Mouse (Mus musculus) CH12.LX (cell line): ENCODE measurements at regions not wholly inside any gene's neighbourhood (a gene's known extent, or its start where the extent isn't known, plus 50 kb on each side); places are given as distances from the start of the nearest gene placed in this dataset.

Experiments
- DNase-seq: peaks from one replicate; pipeline ENCODE4 v3.0.0-alpha.2; 2013; ENCODE audit errors: extremely low read depth
- H3K27ac ChIP-seq: 2 replicates; pipeline ENCODE4 v1.5.1; 2012; ENCODE audit warnings: low read depth, mild to moderate bottlenecking, control low read depth, moderate library complexity; ENCODE audit not compliant: insufficient read depth
- H3K27me3 ChIP-seq: replicated peaks from 2 replicates; pipeline ENCODE3; 2012; ENCODE audit warnings: inconsistent platforms
- H3K36me3 ChIP-seq, 2 experiments: replicated peaks in 1 of 2; 2 replicates each; pipeline versions ENCODE3 to v1.6.1; 2012; ENCODE audit warnings: inconsistent platforms in 1 of 2, low read length in 1 of 2, mild to moderate bottlenecking in 1 of 2, mixed read lengths in 1 of 2, moderate library complexity in 1 of 2; ENCODE audit not compliant: control insufficient read depth in 1 of 2, insufficient read depth in 1 of 2
- H3K4me1 ChIP-seq, 2 experiments: 2 replicates each; pipeline ENCODE4 v1.6.1; 2012; ENCODE audit warnings: inconsistent platforms in 1 of 2, moderate library complexity in 1 of 2; ENCODE audit not compliant: insufficient read depth in 2 of 2, control insufficient read depth in 1 of 2
- H3K4me2 ChIP-seq: 2 replicates; pipeline ENCODE4 v1.6.1; 2012; ENCODE audit warnings: low read depth, mild to moderate bottlenecking, control low read depth; ENCODE audit not compliant: poor library complexity, insufficient read depth, severe bottlenecking
- H3K4me3 ChIP-seq, 3 experiments: fragments of 150-350 bp in 1 of 3; sonication (generic) in 1 of 3; replicated peaks in 1 of 3; 2 replicates each; pipeline versions ENCODE3 to v1.5.1; 2011 to 2012; ENCODE audit warnings: low read depth in 2 of 3, low read length in 2 of 3, mild to moderate bottlenecking in 2 of 3, moderate library complexity in 2 of 3, control low read depth in 1 of 3, improper control_type of control experiment in 1 of 3, inconsistent platforms in 1 of 3, mixed read lengths in 1 of 3; ENCODE audit not compliant: poor library complexity in 1 of 3
- H3K79me2 ChIP-seq: replicated peaks from 2 replicates; pipeline ENCODE4 v1.6.1; 2012; ENCODE audit warnings: mild to moderate bottlenecking, moderate library complexity; ENCODE audit not compliant: control insufficient read depth, poor library complexity, insufficient read depth, severe bottlenecking; ENCODE audit errors: extremely low read depth
- H3K9ac ChIP-seq: 2 replicates; pipeline ENCODE4 v1.6.1; 2012; ENCODE audit warnings: low read depth, mild to moderate bottlenecking, control low read depth, moderate library complexity; ENCODE audit not compliant: insufficient read depth
- H3K9me3 ChIP-seq: replicated peaks from 2 replicates; pipeline ENCODE3; 2012; ENCODE audit warnings: low read length, inconsistent platforms, mixed read lengths
- BHLHE40 ChIP-seq: IDR thresholded peaks from 2 replicates; pipeline ENCODE4 v1.6.1; 2011; ENCODE audit warnings: mild to moderate bottlenecking, low read depth, low read length, improper control_type of control experiment
- CTCF ChIP-seq, 2 experiments: IDR thresholded peaks in 1 of 2; conservative IDR thresholded peaks in 1 of 2; 2 replicates each; pipeline ENCODE4 v1.5.1; 2011 to 2012; ENCODE audit warnings: low read depth in 2 of 2, low read length in 2 of 2, improper control_type of control experiment in 1 of 2, inconsistent platforms in 1 of 2, mild to moderate bottlenecking in 1 of 2, moderate library complexity in 1 of 2
- E2F4 ChIP-seq: IDR thresholded peaks from 2 replicates; pipeline ENCODE4 v1.6.1; 2011; ENCODE audit warnings: low read depth, low read length, improper control_type of control experiment; ENCODE audit not compliant: insufficient replicate concordance
- ELF1 ChIP-seq: IDR thresholded peaks from 2 replicates; pipeline ENCODE4 v1.6.1; 2014; ENCODE audit warnings: low read depth, mild to moderate bottlenecking, inconsistent platforms, low read length, improper control_type of control experiment
- GABPA ChIP-seq: IDR thresholded peaks from 2 replicates; pipeline ENCODE4 v1.6.1; 2012; ENCODE audit warnings: low read depth, low read length, improper control_type of control experiment, inconsistent platforms; ENCODE audit not compliant: insufficient replicate concordance
- HCFC1 ChIP-seq: IDR thresholded peaks from 2 replicates; pipeline ENCODE4 v1.6.1; 2012; ENCODE audit warnings: low read depth, mild to moderate bottlenecking, inconsistent platforms, low read length, improper control_type of control experiment
- KAT2A ChIP-seq: IDR thresholded peaks from 2 replicates; pipeline ENCODE4 v1.6.1; 2012; ENCODE audit warnings: low read length, improper control_type of control experiment, inconsistent platforms; ENCODE audit not compliant: insufficient replicate concordance
- MAZ ChIP-seq: IDR thresholded peaks from 2 replicates; pipeline ENCODE4 v1.6.1; 2012; ENCODE audit warnings: low read depth, mild to moderate bottlenecking, inconsistent platforms, low read length, improper control_type of control experiment, moderate library complexity
- MEF2A ChIP-seq: IDR thresholded peaks from 2 replicates; pipeline ENCODE4 v1.6.1; 2014; ENCODE audit warnings: low read depth, mild to moderate bottlenecking, inconsistent platforms, low read length, improper control_type of control experiment, borderline replicate concordance
- MXI1 ChIP-seq: IDR thresholded peaks from 2 replicates; pipeline ENCODE4 v1.6.1; 2011; ENCODE audit warnings: mild to moderate bottlenecking, low read depth, low read length, improper control_type of control experiment
- NELFE ChIP-seq: IDR thresholded peaks from 2 replicates; pipeline ENCODE4 v1.6.1; 2011; ENCODE audit warnings: low read depth, low read length, improper control_type of control experiment
- PAX5 ChIP-seq: IDR thresholded peaks from 2 replicates; pipeline ENCODE4 v1.6.1; 2012; ENCODE audit warnings: low read length, inconsistent platforms, mixed read lengths
- POLR2A ChIP-seq: IDR thresholded peaks from 2 replicates; pipeline ENCODE4 v1.6.1; 2011; ENCODE audit warnings: low read depth, mild to moderate bottlenecking, improper control_type of control experiment, low read length
- POLR2AphosphoS2 ChIP-seq: IDR thresholded peaks from 2 replicates; pipeline ENCODE4 v1.6.1; 2011; ENCODE audit warnings: low read depth, low read length, improper control_type of control experiment
- TBP ChIP-seq: conservative IDR thresholded peaks from 2 replicates; pipeline ENCODE4 v1.6.1; 2011; ENCODE audit warnings: low read depth, low read length, improper control_type of control experiment
- TCF12 ChIP-seq: IDR thresholded peaks from 2 replicates; pipeline ENCODE4 v1.6.1; 2014; ENCODE audit warnings: low read depth, mild to moderate bottlenecking, inconsistent platforms, low read length, improper control_type of control experiment
- UBTF ChIP-seq: IDR thresholded peaks from 2 replicates; pipeline ENCODE4 v1.6.1; 2012; ENCODE audit warnings: low read depth, mild to moderate bottlenecking, inconsistent platforms, low read length, improper control_type of control experiment, moderate library complexity
- USF1 ChIP-seq: IDR thresholded peaks from 2 replicates; pipeline ENCODE4 v1.6.1; 2014; ENCODE audit warnings: low read depth, mild to moderate bottlenecking, inconsistent platforms, low read length, improper control_type of control experiment
- ZC3H11A ChIP-seq: IDR thresholded peaks from 2 replicates; pipeline ENCODE4 v1.6.1; 2012; ENCODE audit warnings: low read depth, mild to moderate bottlenecking, inconsistent platforms, low read length, improper control_type of control experiment
- ZKSCAN1 ChIP-seq: IDR thresholded peaks from 2 replicates; pipeline ENCODE4 v1.6.1; 2012; ENCODE audit warnings: low read depth, inconsistent platforms, low read length, improper control_type of control experiment, borderline replicate concordance
- ZMIZ1 ChIP-seq: IDR thresholded peaks from 2 replicates; pipeline ENCODE4 v1.6.1; 2012; ENCODE audit warnings: low read depth, mild to moderate bottlenecking, inconsistent platforms, low read length, improper control_type of control experiment
- dilution Hi-C: fragments of 300-500 bp; cut with MboI; formaldehyde crosslinking; loops from 2 replicates; pipeline ENCODE4 v1.14.3; 2020; ENCODE audit warnings: low sequenced_read_pairs; ENCODE audit not compliant: extremely low pct_unique_long_range_greater_than_20kb, extremely low pct_ligation_motif_present
- in situ Hi-C: fragments of 300-500 bp; cut with MboI; formaldehyde crosslinking; loops from 3 replicates; pipeline ENCODE4 v1.14.3; 2019; ENCODE audit warnings: low sequenced_read_pairs, low pct_ligation_motif_present, low pct_unique_long_range_greater_than_20kb, mixed read lengths

GRCm38 (mm10) chr14:96760591-96760990 is 241.7 kb upstream of the Klhl1 start (continued):
- TF ChIP-seq GABPA = no peak

DNA sequence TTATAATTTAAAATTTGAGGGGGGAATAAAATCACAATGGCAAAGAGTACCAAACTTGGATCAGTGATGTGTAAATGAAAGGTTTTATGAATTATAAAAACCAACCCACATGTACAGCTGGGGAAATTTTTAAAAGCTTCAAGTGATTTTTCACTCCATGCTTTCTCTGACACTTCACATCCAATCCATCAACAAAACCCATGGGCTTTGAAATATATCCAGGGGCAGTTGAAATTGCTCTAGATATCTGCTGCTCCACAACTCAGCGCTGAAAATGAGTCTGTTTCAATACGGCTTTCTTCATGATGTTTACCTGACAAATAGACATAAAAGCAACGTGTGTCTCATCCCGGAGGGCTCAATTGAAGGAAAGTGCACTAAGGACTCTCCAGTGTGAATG is 214.3 kb upstream of the Klhl1 start:
- in situ Hi-C loops = no loop called here
- Histone ChIP-seq H3K27me3 (no peaks in the 10 kb centered on the region), H3K4me2 (no peak overlapping the region), H3K9me3 (peaks cover 23% of the 10 kb centered on the region), H3K4me1 (no peaks in the 10 kb centered on the region), H3K4me3 (no peak overlapping the region), H3K9ac (no peak overlapping the region), H3K36me3 (no peaks in the 10 kb centered on the region), H3K27ac (no peak overlapping the region), H3K79me2 (no peaks in the 10 kb centered on the region)
- TF ChIP-seq CTCF (conservative IDR thresholded peaks at IDR 0.05 in 1 of 2, IDR thresholded peaks at IDR 0.05 in 1 of 2; ENCODE audit: low read depth in 2 of 2, low read length in 2 of 2) (no peak), TBP (no peak), NELFE (no peak), ZKSCAN1 (no peak), POLR2AphosphoS2 (no peak), USF1 (no peak), BHLHE40 (no peak), TCF12 (no peak)
- dilution Hi-C loops = no loop called here
- DNase-seq = no peak

- in situ Hi-C loops = no loop called here
- Histone ChIP-seq H3K36me3 (no peaks in the 10 kb centered on the region), H3K27ac (no peak overlapping the region), H3K4me1 (no peaks in the 10 kb centered on the region), H3K79me2 (no peaks in the 10 kb centered on the region)
- TF ChIP-seq USF1 (no peak), ZC3H11A (no peak), ELF1 (no peak), MAZ (no peak), UBTF (no peak), MXI1 (no peak), GABPA (no peak), POLR2AphosphoS2 (no peak), POLR2A (no peak), MEF2A (no peak), ZMIZ1 (no peak), E2F4 (no peak), KAT2A (no peak), PAX5 (no peak), HCFC1 (no peak)
- TF ChIP-seq, all 38 proteins: peak for 0
- DNase-seq = no peak
- Histone ChIP-seq H3K9ac (no peak overlapping the region), H3K4me3 (no peak overlapping the region), H3K4me2 (no peak overlapping the region), H3K9me3 (peaks cover 9% of the 10 kb centered on the region), H3K27me3 (no peaks in the 10 kb centered on the region)
- dilution Hi-C loops = no loop called here
Observed at GRCm38 (mm10) chr14:96697086-96697485, 178.2 kb upstream of the Klhl1 start.
